Mouse (Mus musculus) G1E (cell line): ENCODE data around the gene Hs6st3. TPM values are rescaled to one million over a fixed set of nuclear protein-coding genes. Genes with fewer than 3 reads are reported as not detected.

Experiments
- ATAC-seq: 2 replicates; pipeline ENCODE4 v1.8.0; 2016; ENCODE audit warnings: mild to moderate bottlenecking; ENCODE audit not compliant: insufficient number of reproducible peaks, poor library complexity, low FRiP score, severe bottlenecking; ENCODE audit errors: extremely low read depth
- DNase-seq: peaks from one replicate; pipeline ENCODE4 v3.0.0; 2012; ENCODE audit warnings: low spot score
- H3K27me3 ChIP-seq: 2 replicates; pipeline ENCODE4 v1.6.1; 2012; ENCODE audit warnings: mild to moderate bottlenecking, low read length, inconsistent platforms; ENCODE audit not compliant: insufficient read depth
- H3K36me3 ChIP-seq: replicated peaks from 2 replicates; pipeline ENCODE3; 2012; ENCODE audit warnings: mild to moderate bottlenecking, inconsistent platforms
- H3K4me1 ChIP-seq: 2 replicates; pipeline ENCODE4 v1.6.1; 2012; ENCODE audit warnings: low read depth, low read length, inconsistent platforms, mixed read lengths; ENCODE audit not compliant: insufficient read depth
- H3K4me3 ChIP-seq: 2 replicates; pipeline ENCODE4 v1.5.1; 2012; ENCODE audit warnings: low read depth, mild to moderate bottlenecking, inconsistent platforms, low read length, moderate library complexity, mixed read lengths
- H3K9me3 ChIP-seq: replicated peaks from 2 replicates; pipeline ENCODE4 v1.6.1; 2012; ENCODE audit warnings: inconsistent platforms
- CTCF ChIP-seq: IDR thresholded peaks from 2 replicates; pipeline ENCODE4 v1.5.1; 2012; ENCODE audit warnings: low read depth, low read length, inconsistent platforms, mixed read lengths
- GATA1 ChIP-seq: IDR thresholded peaks from 2 replicates; pipeline ENCODE4 v1.6.1; 2012; ENCODE audit warnings: borderline replicate concordance, low read length, inconsistent platforms, mixed read lengths
- GATA2 ChIP-seq: IDR thresholded peaks from 2 replicates; pipeline ENCODE4 v1.6.1; 2012; ENCODE audit warnings: low read depth, low read length, inconsistent platforms, borderline replicate concordance
- POLR2AphosphoS5 ChIP-seq: IDR thresholded peaks from 2 replicates; pipeline ENCODE4 v1.6.1; 2012; ENCODE audit warnings: low read depth, low read length, inconsistent platforms; ENCODE audit not compliant: insufficient replicate concordance
- TAL1 ChIP-seq: conservative IDR thresholded peaks from 2 replicates; pipeline ENCODE4 v1.6.1; 2012; ENCODE audit warnings: low read depth, low read length, inconsistent platforms, mixed read lengths
- polyA plus RNA-seq: library from polyadenylated mRNA; stranded (reverse); fragments of >175 nt; gene quantifications from 2 replicates; pipeline ENCODE4 v1.2.3, GENCODE M21; 2012
- total RNA-seq, 2 experiments: library from RNA; stranded (forward) in 1 of 2; stranded (reverse) in 1 of 2; fragments of 200-1000 nt in 1 of 2; fragments of >200 nt in 1 of 2; fragmentation: Nextera tagmentation in 1 of 2; gene quantifications; 2 replicates each; pipeline ENCODE4 v1.2.3; 2014 to 2017

Hs6st3 gene
- total and polyA plus RNA-seq, 3 experiments = 0.11 TPM; not detected in 2

- H3K9me3 ChIP-seq = peaks cover 20% of the 10 kb centered on the region
- ATAC-seq = no peak
- H3K4me1 ChIP-seq = no peaks in the 10 kb centered on the region
- no peaks in the 10 kb centered on the region for H3K27me3 ChIP-seq
- no peak overlapping the region for H3K4me3 ChIP-seq
- H3K36me3 ChIP-seq = no peaks in the 10 kb centered on the region
- no peak for DNase-seq
- no peak for TF ChIP-seq POLR2AphosphoS5
- TF ChIP-seq CTCF = no peak
- no peak for TF ChIP-seq TAL1
- TF ChIP-seq GATA1 = no peak
- no peak for TF ChIP-seq GATA2
Observed at GRCm38 (mm10) chr14:119452382-119452781, 314.2 kb downstream of the Hs6st3 start.

GRCm38 (mm10) chr14:119452797-119453196, 314.7 kb downstream of the Hs6st3 start:
- no peak for TF ChIP-seq CTCF
- no peak for TF ChIP-seq GATA1
- no peak for TF ChIP-seq POLR2AphosphoS5
- no peak for TF ChIP-seq TAL1
- no peak for TF ChIP-seq GATA2
- ATAC-seq (no peak), DNase-seq (no peak)
- peaks cover 17% of the 10 kb centered on the region for H3K9me3 ChIP-seq
- H3K4me3 ChIP-seq = no peak overlapping the region
- H3K27me3 ChIP-seq = no peaks in the 10 kb centered on the region
- no peaks in the 10 kb centered on the region for H3K36me3 ChIP-seq
- no peaks in the 10 kb centered on the region for H3K4me1 ChIP-seq

GRCm38 (mm10) chr14:119464308-119464707, 326.2 kb downstream of the Hs6st3 start:
- DNase-seq (no peak), ATAC-seq (no peak)
- Histone ChIP-seq H3K4me3 (no peak overlapping the region), H3K36me3 (no peaks in the 10 kb centered on the region), H3K4me1 (no peaks in the 10 kb centered on the region), H3K9me3 (peaks cover 37% of the 10 kb centered on the region), H3K27me3 (no peaks in the 10 kb centered on the region)
- TF ChIP-seq GATA2 = no peak
- no peak for TF ChIP-seq GATA1
- TF ChIP-seq TAL1 = no peak

GRCm38 (mm10) chr14:119464883-119465282, 326.7 kb downstream of the Hs6st3 start:
- TF ChIP-seq TAL1 = no peak
- no peak for TF ChIP-seq CTCF
- TF ChIP-seq POLR2AphosphoS5 = no peak
- no peak for TF ChIP-seq GATA1
- TF ChIP-seq GATA2 = no peak
- DNase-seq (no peak), ATAC-seq (no peak)
- Histone ChIP-seq H3K9me3 (peaks cover 34% of the 10 kb centered on the region), H3K36me3 (no peaks in the 10 kb centered on the region), H3K27me3 (no peaks in the 10 kb centered on the region), H3K4me1 (no peaks in the 10 kb centered on the region), H3K4me3 (no peak overlapping the region)

GRCm38 (mm10) chr14:119466899-119467588, 328.9 kb downstream of the Hs6st3 start:
- TF ChIP-seq GATA1 (no peak), POLR2AphosphoS5 (no peak), CTCF (no peak), TAL1 (no peak), GATA2 (no peak)
- no peak for DNase-seq
- H3K4me3 ChIP-seq = no peak overlapping the region
- peaks cover 39% of the 10 kb centered on the region for H3K9me3 ChIP-seq
- H3K4me1 ChIP-seq = no peaks in the 10 kb centered on the region
- no peaks in the 10 kb centered on the region for H3K36me3 ChIP-seq
- no peak for ATAC-seq
- H3K27me3 ChIP-seq = no peaks in the 10 kb centered on the region

GRCm38 (mm10) chr14:119476582-119476981, 338.4 kb downstream of the Hs6st3 start:
- no peak for ATAC-seq

More at GRCm38 (mm10) chr14:119476582-119476981, 338.4 kb downstream of the Hs6st3 start:
- no peak overlapping the region for H3K4me3 ChIP-seq
- TF ChIP-seq POLR2AphosphoS5 (no peak), CTCF (no peak), GATA1 (no peak), GATA2 (no peak), TAL1 (no peak)
- no peaks in the 10 kb centered on the region for H3K27me3 ChIP-seq
- H3K4me1 ChIP-seq = no peaks in the 10 kb centered on the region
- DNase-seq = no peak
- H3K9me3 ChIP-seq = peaks cover 25% of the 10 kb centered on the region
- H3K36me3 ChIP-seq = no peaks in the 10 kb centered on the region
